Mouse (Mus musculus) heart, adult 8-10 months (tissue): Measurements from ENCODE around the gene Snx9. TPM values are rescaled to one million over a fixed set of nuclear protein-coding genes. Genes with fewer than 3 reads are reported as not detected.

Source experiments
- DNase-seq: peaks from one replicate; pipeline ENCODE4 v3.0.0; 2022; ENCODE audit warnings: low spot score
- total RNA-seq, 4 experiments: library from RNA; stranded (reverse); gene quantifications; 2 replicates each; pipeline ENCODE4 v1.2.4; 2022

The Snx9 gene
- total RNA-seq, 4 experiments from 2014 or later = 29.0 to 32.4 (median 30.3) TPM

- DNase-seq = no peak
These were observed 37.7 kb downstream of the Snx9 start for GRCm38 (mm10) chr17:5878878-5879277.

GRCm38 (mm10) chr17:5885474-5885873 is 44.3 kb downstream of the Snx9 start:
- peak; percentile 63 for DNase-seq

- DNase-seq = no peak
These were observed 45.2 kb downstream of the Snx9 start for GRCm38 (mm10) chr17:5886181-5886810.

GRCm38 (mm10) chr17:5886943-5887800 is 46.0 kb downstream of the Snx9 start:
- DNase-seq = no peak

GRCm38 (mm10) chr17:5890429-5890828 is 49.3 kb downstream of the Snx9 start:
- DNase-seq = peak; percentile 75

- no peak for DNase-seq
These were observed 51.0 kb downstream of the Snx9 start for GRCm38 (mm10) chr17:5891933-5892683.

GRCm38 (mm10) chr17:5893092-5893491 is 52.0 kb downstream of the Snx9 start:
- DNase-seq = no peak

GRCm38 (mm10) chr17:5893574-5894148 is 52.5 kb downstream of the Snx9 start:
- no peak for DNase-seq

- no peak for DNase-seq
These were observed 54.9 kb downstream of the Snx9 start for GRCm38 (mm10) chr17:5896066-5896465.

- DNase-seq = no peak
These were observed 55.5 kb downstream of the Snx9 start for GRCm38 (mm10) chr17:5896607-5897006.

GRCm38 (mm10) chr17:5897326-5898200 is 56.4 kb downstream of the Snx9 start:
- no peak for DNase-seq

- DNase-seq = no peak
These were observed 58.1 kb downstream of the Snx9 start for GRCm38 (mm10) chr17:5899251-5899650.

GRCm38 (mm10) chr17:5901381-5901780 is 60.3 kb downstream of the Snx9 start:
- no peak for DNase-seq

GRCm38 (mm10) chr17:5903630-5904301 is 62.6 kb downstream of the Snx9 start:
- DNase-seq = no peak

GRCm38 (mm10) chr17:5909681-5910080 is 68.6 kb downstream of the Snx9 start:
- no peak for DNase-seq

- no peak for DNase-seq
These were observed 70.5 kb downstream of the Snx9 start for GRCm38 (mm10) chr17:5911591-5911990.

- DNase-seq = no peak
These were observed 71.7 kb downstream of the Snx9 start for GRCm38 (mm10) chr17:5912797-5913196.

GRCm38 (mm10) chr17:5914217-5914616 is 73.1 kb downstream of the Snx9 start:
- peak; percentile 29 for DNase-seq

- DNase-seq = no peak
These were observed 80.8 kb downstream of the Snx9 start for GRCm38 (mm10) chr17:5921954-5922353.

- no peak for DNase-seq
These were observed 82.2 kb downstream of the Snx9 start for GRCm38 (mm10) chr17:5923281-5923680.
